Comparison of ENCODE assay signal across 8 mouse cellular contexts in genomic region chr7:27258205-27258899, GRCm38 (mm10). TPM values are rescaled to one million over a fixed set of nuclear protein-coding genes. Genes with fewer than 3 reads are reported as not detected.
A peak's percentile ranks its signal among the peaks of the same experiment; 100 is the strongest.
DNase-seq lines count a peak whose midpoint lies in the region; ATAC-seq lines count a peak whose summit lies in the region.

Numbl (plus strand) TSS chr7:27258433.

- H3K27ac ChIP-seq in hindbrain, embryonic 11.5 days (ENCODE audit: low read depth, low read length) = peak within 1 kb of the TSS; percentile 89

- peak within 1 kb of the TSS; percentile 77 for H3K4me2 ChIP-seq in hindbrain, embryonic 11.5 days (replicated peaks; ENCODE audit: low read depth, low read length)

- H3K9me3 ChIP-seq in hindbrain, embryonic 11.5 days (ENCODE audit: control insufficient read depth, low read length) = no peaks in the 10 kb centered on the region

- H3K4me3 ChIP-seq in hindbrain, embryonic 11.5 days (ENCODE audit: low read depth, low read length) = peak within 1 kb of the TSS; percentile 84

- H3K9ac ChIP-seq in hindbrain, embryonic 11.5 days (ENCODE audit: low read depth, low read length) = peak within 1 kb of the TSS; percentile 95

- H3K36me3 ChIP-seq in hindbrain, embryonic 11.5 days (ENCODE audit: control insufficient read depth, insufficient read depth, low read length) = no peaks in the 10 kb centered on the region; the same call in 1 of the 2 replicates

- ATAC-seq in hindbrain, embryonic 11.5 days (ENCODE audit: low FRiP score) = peak; percentile 88

- no peaks in the 10 kb centered on the region for H3K27me3 ChIP-seq in hindbrain, embryonic 11.5 days (ENCODE audit: control insufficient read depth, insufficient read depth, low read length)

- peaks cover 13% of the 10 kb centered on the region for H3K4me1 ChIP-seq in hindbrain, embryonic 11.5 days (replicated peaks; ENCODE audit: control insufficient read depth, insufficient read depth, low read length)

- under 1% methylated on average over 41 of the region's 47 CpGs for WGBS in hindbrain, embryonic 11.5 days

- DNase-seq in MN1 (ENCODE audit: low spot score) = peak; percentile 91
- DNase-seq in cerebellum, adult 9-10 months = peak; percentile 97
- peak; percentile 85 to 91 for DNase-seq in frontal cortex, adult 2 months (ENCODE audit: extremely low spot score in 1 of 2, low spot score in 1 of 2)
- peak; percentile 98 for DNase-seq in hindbrain, embryonic 11.5 days (ENCODE audit: low spot score)
- DNase-seq in layer of hippocampus, postnatal 10 days (ENCODE audit: low spot score in 2 of 2) = peak; percentile 87 to 93
- peak; percentile 97 for DNase-seq in lung, postnatal 10 days
- peak; percentile 93 for DNase-seq in ovary, postnatal 36 days (ENCODE audit: low spot score)
- peak; percentile 91 for DNase-seq in thymus, postnatal 25 days

RNA-seq across cellular contexts. Expression of gene Numbl, which starts in this region (rescaled TPM):
- 95.1 and 100 TPM in 2 replicates for polyA plus RNA-seq in frontal cortex, adult 2 months (2012; rRNA removed)
- 19.8 and 22.7 TPM in 2 replicates for polyA plus RNA-seq in hindbrain, embryonic 11.5 days (2014; fragmentation: Nextera tagmentation; extraction: Ambion mirVana)
- 100 to 1,000 TPM; 126 to 127 TPM for total RNA-seq in layer of hippocampus, postnatal 10 days (2021)

Comparison
In these comparisons a context has a peak if more than half of its experiments do, and no peak if none do; other contexts are left out.
1. Peak in every context shown above with its lines: DNase-seq, ATAC-seq, H3K4me3 ChIP-seq and H3K27ac ChIP-seq.